Mouse (Mus musculus): ENCODE measurements around the gene Pnp. TPM values are rescaled to one million over a fixed set of nuclear protein-coding genes. Genes with fewer than 3 reads are reported as not detected.
"Not testable (repeated sequence)": the region's sequence is repeated elsewhere in the genome, so short reads cannot be mapped to it uniquely, and the experiment has no call there.

Gene Pnp
- total RNA-seq, 2 experiments from 2014 or later = 12.8 to 13.2 TPM

DNA sequence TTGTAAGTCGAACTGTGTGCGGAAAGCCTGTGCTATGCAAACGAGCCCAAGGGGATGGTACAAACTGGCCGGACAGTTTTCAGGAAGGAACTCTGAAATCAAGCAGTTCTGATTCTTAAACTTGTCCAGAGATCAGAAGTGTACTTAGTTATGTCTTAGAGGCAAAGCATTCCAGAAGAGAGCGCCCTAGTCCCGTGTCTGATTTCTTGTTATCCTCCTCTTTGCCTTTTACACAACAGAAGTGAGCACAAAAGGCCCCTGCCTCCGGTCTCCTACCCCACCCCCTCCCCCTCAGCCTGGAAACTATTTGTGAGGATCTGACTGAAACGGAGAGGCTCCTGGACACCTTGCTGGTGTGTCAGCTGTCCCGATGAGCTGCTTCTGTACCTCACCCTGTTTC lies 45.8 kb downstream of the Pnp start:
- DNase-seq = no peak

GRCm38 (mm10) chr14:50978451-50978850 lies 47.6 kb downstream of the Pnp start:
- not testable (repeated sequence) for DNase-seq

DNA sequence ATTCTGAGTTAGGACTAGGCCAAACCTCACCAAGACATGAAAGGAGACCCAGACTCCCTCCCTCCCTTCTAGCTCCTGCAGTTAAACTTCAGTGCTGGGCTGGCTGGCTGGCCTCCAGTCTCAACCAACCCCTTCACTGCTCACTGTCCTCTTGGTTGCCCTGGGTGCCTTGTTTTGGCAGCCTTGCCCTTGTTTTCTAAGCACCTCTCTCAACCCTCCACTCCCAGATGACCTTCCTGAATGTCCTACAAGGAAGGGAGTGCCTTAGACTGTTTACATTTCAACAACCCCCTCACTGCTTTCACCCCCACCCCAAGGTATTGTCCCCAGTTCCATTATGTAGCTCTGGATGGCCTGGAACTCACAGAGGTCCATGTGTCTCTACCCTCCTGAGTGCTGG lies 48.7 kb downstream of the Pnp start:
- DNase-seq = no peak

DNA sequence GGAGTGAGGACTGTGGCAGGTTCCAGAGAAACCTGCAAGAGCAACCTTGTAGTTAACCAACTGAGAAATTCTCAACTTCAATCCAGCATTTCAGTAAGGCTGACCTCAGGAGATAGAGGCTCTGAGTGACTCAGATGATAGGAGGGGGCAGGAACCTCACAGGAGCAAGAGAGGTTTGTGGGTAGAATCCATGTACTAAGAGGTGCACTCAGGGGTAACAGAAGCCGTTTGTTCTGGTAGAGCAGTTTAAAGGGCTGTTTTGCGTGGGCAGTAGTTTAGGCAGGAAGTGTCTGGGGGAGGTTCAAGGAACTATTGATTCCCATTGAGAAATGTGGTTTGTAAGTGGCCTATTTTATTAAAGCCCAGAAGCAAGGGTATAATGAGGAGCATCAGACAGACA lies 50.3 kb downstream of the Pnp start:
- DNase-seq = no peak

GRCm38 (mm10) chr14:50981837-50982236 lies 51.0 kb downstream of the Pnp start:
- DNase-seq = no peak

GRCm38 (mm10) chr14:50987668-50988067 lies 56.8 kb downstream of the Pnp start:
- DNase-seq = no peak

DNA sequence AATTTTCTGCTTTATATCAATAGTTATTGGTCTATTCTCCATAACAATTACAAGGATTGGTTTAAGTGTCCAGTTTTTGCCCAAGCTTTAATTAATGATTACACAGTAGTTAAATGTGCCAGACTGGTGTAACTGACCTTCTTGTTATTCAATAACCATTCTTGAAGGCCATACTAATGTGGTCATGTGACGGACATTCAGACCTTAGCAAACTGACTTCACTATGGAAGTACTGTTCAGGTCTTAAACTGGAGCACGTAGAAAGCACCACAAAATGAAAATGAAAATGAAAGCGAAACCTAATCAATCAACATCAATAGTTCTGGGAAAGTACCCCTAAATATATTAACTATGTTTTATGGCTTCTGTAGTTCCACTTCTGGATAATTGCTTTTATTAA lies 60.2 kb downstream of the Pnp start:
- DNase-seq = no peak

DNA sequence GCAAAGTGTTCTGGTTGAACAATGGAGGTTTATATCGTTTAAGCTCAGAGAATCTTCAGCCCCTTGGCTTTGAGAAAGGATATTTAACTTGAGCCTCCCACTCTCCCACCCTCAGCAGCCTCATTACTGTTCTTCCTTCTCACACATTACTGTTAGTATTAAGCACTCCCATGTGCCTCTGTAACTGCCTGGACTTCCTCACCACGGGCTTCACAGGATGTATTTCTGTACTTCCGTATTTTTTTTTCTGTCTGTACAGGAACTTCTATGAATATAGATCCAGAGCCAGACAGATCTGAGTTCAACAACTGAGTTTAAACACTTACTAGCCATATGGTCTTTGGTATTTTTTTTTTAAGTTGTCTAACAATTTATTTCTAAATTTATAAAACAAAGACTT lies 66.2 kb downstream of the Pnp start:
- no peak for DNase-seq

DNA sequence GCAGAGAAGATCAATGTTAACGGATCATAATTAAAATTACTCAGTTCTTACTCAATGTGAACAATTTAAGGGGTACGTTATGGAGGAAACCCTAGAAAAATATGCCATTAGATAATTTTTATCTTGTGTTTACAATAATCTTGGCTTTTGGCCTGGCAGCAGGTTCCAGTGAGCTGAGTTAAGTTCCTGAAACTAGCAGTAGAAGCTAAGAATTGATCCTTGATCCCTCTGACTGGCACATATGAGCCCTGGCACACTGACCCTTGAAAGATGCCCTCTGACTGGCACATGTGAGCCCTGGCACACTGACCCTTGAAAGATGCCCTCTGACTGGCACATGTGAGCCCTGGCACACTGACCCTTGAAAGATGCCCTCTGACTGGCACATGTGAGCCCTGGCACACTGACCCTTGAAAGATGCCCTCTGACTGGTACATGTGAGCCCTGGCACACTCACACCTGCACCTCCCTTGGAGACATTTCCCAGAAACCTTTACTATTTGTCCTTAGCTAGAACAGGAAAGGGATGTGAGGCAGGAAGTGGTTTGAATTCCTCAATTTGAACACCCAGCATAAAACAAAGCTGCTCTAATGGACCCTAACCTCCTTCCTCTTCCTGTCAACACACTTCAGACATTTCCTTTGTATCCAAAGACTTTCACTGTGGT lies 67.3 kb downstream of the Pnp start:
- no peak for DNase-seq

GRCm38 (mm10) chr14:51007152-51007801 lies 76.4 kb downstream of the Pnp start, which contains the start of gene Rnase10:
TSS of gene Rnase10 (plus strand) at chr14:51007751.
- DNase-seq = no peak

- peak; percentile 15 to 31 for DNase-seq
Measured at GRCm38 (mm10) chr14:51007914-51008713, 77.2 kb downstream of the Pnp start.

GRCm38 (mm10) chr14:51008781-51009180 lies 77.9 kb downstream of the Pnp start:
- DNase-seq = no peak

DNA sequence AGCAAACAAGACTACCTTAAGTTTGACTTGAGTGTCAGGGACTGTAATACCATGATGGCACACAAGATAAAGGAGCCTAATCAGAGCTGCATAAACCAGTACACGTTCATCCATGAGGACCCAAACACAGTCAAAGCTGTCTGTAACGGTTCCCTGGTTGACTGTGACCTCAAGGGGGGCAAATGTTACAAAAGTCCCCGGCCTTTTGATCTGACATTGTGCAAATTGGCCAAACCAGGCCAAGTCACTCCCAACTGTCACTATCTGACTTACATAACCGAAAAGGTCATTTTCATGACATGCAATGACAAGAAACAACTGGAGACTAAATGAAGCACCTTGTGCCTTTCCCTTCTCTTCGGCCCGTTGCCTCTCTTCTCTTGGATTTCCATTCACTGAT lies 78.7 kb downstream of the Pnp start:
- DNase-seq = no peak

DNA sequence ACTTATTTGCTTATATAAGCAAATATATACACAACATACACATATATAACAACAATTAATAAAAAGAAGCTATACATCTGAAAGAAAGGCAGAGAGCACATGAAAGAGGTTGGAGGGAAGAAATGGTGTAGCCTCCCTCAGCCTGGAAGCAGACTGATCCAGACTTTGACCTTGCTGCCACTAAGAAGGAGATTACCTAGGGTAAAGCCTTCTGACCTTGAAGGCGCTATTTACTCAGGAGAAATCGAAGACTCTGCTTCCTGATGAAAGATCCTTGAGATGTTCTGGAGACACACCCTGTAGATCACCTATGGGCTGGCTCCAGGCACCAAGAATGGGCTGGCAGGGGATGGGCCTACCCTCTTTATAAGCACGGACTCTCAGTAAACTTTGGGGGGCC lies 83.8 kb downstream of the Pnp start:
- not testable (repeated sequence) for DNase-seq

Other genes starting within 250 kb of the Pnp start
- gene Olfr747, start 237.9 kb upstream of the Pnp start, total RNA-seq (2021) = not detected
- gene Olfr748, start 223.7 kb upstream of the Pnp start, total RNA-seq (2021) = not detected
- not detected for gene Olfr749, start 186.0 kb upstream of the Pnp start, total RNA-seq (2021)
- 10 to 100 TPM; 63.5 to 65.5 TPM for gene Ttc5, start 145.6 kb upstream of the Pnp start, total RNA-seq (2021)
- not detected for gene Ccnb1ip1, start 123.3 kb upstream of the Pnp start, total RNA-seq (2021)
- 10 to 100 TPM; 25.3 to 31.1 TPM for gene Parp2, start 123.2 kb upstream of the Pnp start, total RNA-seq (2021)
- gene Tep1, start 60.5 kb upstream of the Pnp start, total RNA-seq (2021) = 1 to 10 TPM; 2.0 to 4.6 TPM
- 1 to 10 TPM; 3.6 to 5.2 TPM for gene Klhl33, start 33.6 kb upstream of the Pnp start, total RNA-seq (2021)
- gene Osgep, start 6.2 kb upstream of the Pnp start, total RNA-seq (2021) = 10 to 100 TPM; 37.3 to 44.1 TPM
- 10 to 100 TPM; 67.9 to 72.3 TPM for gene Apex1, start 6.1 kb upstream of the Pnp start, total RNA-seq (2021)
- 100 to 1,000 TPM in 1 of 2 experiments, 10 to 100 TPM in 1; 89.8 to 103 TPM for gene Pip4p1, start 226 bp upstream of the Pnp start, total RNA-seq (2021)
- 10 to 100 TPM; 14.2 to 17.0 TPM for gene Gm49342, start 13.4 kb downstream of the Pnp start, total RNA-seq (2021)
- under 1 TPM; 0.81 to 0.95 TPM for gene Pnp2, start 24.9 kb downstream of the Pnp start, total RNA-seq (2021)
- gene Rnase10, start 76.7 kb downstream of the Pnp start, total RNA-seq (2021) = not detected
- not detected for gene Rnase9, start 110.8 kb downstream of the Pnp start, total RNA-seq (2021)
- gene Rnase11, start 119.1 kb downstream of the Pnp start, total RNA-seq (2021) = not detected
- gene Rnase12, start 126.6 kb downstream of the Pnp start, total RNA-seq (2021) = not detected
- not detected for gene Olfr750, start 143.4 kb downstream of the Pnp start, total RNA-seq (2021)
- gene Rnase4, start 160.0 kb downstream of the Pnp start, total RNA-seq (2021) = 10 to 100 TPM; 15.8 to 18.7 TPM
- gene Ang, start 160.1 kb downstream of the Pnp start, total RNA-seq (2021) = 1 to 10 TPM; 3.4 to 5.6 TPM
- not detected for gene Eddm3b, start 183.3 kb downstream of the Pnp start, total RNA-seq (2021)
- under 1 TPM in 1 of 2 experiments, not detected in 1; 0.65 TPM for gene Rnase6, start 192.8 kb downstream of the Pnp start, total RNA-seq (2021)
- gene Rnase1, start 215.7 kb downstream of the Pnp start, total RNA-seq (2021) = 1 to 10 TPM; 1.3 to 2.1 TPM
- not detected for gene Rnase2b, start 231.2 kb downstream of the Pnp start, total RNA-seq (2021)